Mouse (Mus musculus): ENCODE results near the gene Casz1. TPM values are rescaled to one million over a fixed set of nuclear protein-coding genes. Genes with fewer than 3 reads are reported as not detected.

Casz1 gene
- total RNA-seq, 2 experiments from 2014 or later: 1.1 to 2.5 TPM

- no peak for ATAC-seq (replicated peaks; ENCODE audit: low FRiP score, poor library complexity, severe bottlenecking)
Observed at GRCm38 (mm10) chr4:148837644-148838043, 33.4 kb downstream of the Casz1 start.

- ATAC-seq (replicated peaks; ENCODE audit: low FRiP score, poor library complexity, severe bottlenecking): no peak
Observed at GRCm38 (mm10) chr4:148842302-148842701, 38.1 kb downstream of the Casz1 start.

- no peak for ATAC-seq (replicated peaks; ENCODE audit: low FRiP score, poor library complexity, severe bottlenecking)
Observed at GRCm38 (mm10) chr4:148844921-148845320, 40.7 kb downstream of the Casz1 start.

GRCm38 (mm10) chr4:148846203-148846602 is 42.0 kb downstream of the Casz1 start:
- no peak for ATAC-seq (replicated peaks; ENCODE audit: low FRiP score, poor library complexity, severe bottlenecking)

GRCm38 (mm10) chr4:148846724-148847123 is 42.5 kb downstream of the Casz1 start:
- ATAC-seq (replicated peaks; ENCODE audit: low FRiP score, poor library complexity, severe bottlenecking): no peak

DNA sequence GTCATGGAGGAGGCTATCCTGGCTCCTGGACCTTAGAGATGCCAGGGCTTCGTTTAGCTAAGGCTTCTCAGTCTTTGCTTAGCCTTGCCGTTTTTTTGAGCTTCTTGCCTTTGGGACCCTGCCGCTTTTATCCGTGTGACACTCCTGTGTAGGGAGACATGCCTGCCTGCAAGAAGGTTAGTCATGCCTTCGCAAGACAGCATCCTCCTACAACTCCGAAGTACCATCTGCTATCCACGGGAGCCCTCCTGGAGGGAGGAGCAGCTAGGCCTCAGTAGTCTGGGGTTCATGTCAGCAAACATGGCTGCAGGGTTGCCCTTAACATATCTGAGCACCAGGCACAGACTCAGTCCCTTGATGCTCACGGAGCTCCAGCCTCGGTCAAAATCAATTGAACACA is 43.4 kb downstream of the Casz1 start:
- no peak for ATAC-seq (replicated peaks; ENCODE audit: low FRiP score, poor library complexity, severe bottlenecking)

DNA sequence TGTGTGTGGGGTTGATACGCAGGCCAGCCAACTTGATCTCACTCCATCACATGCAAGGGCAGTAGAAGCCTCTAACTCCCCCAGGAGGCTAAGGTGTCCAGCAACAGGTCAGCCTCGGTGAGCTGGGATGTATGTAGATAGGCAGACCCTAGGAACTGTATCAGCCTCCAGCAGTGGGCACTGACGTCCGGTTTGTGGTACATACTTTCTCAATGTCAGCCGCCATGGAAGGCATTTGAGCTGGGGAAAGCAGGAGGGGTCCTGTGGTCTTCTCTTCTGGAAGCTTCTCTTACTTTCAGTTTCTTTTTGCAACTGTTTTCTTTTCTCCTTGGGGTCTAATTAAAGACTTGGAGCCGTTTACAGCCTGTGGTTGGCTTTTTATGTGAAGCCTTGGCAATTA is 45.2 kb downstream of the Casz1 start:
- no peak for ATAC-seq (replicated peaks; ENCODE audit: low FRiP score, poor library complexity, severe bottlenecking)

DNA sequence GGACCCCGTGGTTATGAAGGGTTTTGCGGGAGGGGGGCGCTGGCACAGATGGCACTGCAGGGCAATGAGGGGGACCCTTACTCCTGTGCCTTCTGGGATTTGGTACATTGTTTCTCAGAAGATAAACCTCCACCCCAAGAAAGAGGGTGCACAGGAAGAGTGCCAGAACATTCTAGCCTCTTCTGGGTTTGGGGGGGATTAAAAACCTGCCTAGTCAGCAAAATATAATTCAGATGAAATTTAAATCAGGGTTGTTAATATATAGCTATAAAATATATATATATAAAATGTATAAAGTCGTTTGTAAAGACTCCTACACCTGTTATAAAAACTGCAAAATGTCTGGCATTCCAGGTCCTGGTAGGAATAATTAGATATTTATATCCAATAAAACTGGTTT is 48.8 kb downstream of the Casz1 start:
- no peak for ATAC-seq (replicated peaks; ENCODE audit: low FRiP score, poor library complexity, severe bottlenecking)

DNA sequence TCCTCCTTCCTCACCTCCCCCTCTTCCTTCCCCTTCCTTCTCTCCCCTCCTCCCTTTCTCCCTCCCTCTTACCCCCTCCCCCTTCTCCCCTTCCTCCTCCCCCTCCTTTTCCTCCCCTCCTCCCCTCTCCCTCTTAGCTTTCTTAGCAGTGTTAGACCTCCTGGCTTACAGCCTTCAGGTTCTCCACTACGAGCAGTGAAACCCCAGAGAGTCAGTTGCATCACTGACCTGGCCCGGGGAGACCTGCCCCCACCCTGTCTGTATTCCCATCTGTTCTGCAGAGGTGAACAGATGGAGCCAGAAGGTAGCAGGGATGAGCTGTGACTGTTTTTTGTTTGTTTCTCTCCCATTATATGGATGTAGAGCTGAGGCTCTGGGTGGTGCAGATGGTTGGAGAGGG is 49.9 kb downstream of the Casz1 start:
- ATAC-seq (replicated peaks; ENCODE audit: low FRiP score, poor library complexity, severe bottlenecking): no peak

DNA sequence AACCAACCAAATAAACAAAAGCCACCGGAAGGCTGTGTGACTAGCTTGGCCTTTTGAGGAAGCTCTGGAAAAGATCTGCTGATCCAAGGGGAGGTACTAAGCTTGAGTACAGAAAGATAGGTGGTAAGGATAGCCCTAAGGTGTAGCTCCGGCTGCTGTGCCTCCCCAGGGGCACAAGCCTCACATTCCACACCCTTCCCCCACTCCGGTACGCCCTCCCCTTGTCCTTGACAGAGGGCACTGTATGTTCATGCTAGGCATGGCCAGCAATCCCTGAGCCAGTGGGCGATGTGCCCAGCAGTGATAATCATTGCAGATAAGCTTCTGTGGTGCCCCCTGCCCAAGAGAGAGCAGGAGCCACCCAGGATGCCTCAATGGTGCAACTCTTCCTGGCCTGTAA is 51.3 kb downstream of the Casz1 start:
- no peak for ATAC-seq (replicated peaks; ENCODE audit: low FRiP score, poor library complexity, severe bottlenecking)

GRCm38 (mm10) chr4:148856216-148856615 is 52.0 kb downstream of the Casz1 start:
- ATAC-seq (replicated peaks; ENCODE audit: low FRiP score, poor library complexity, severe bottlenecking): no peak

GRCm38 (mm10) chr4:148857398-148858084 is 53.3 kb downstream of the Casz1 start:
- no peak for ATAC-seq (replicated peaks; ENCODE audit: low FRiP score, poor library complexity, severe bottlenecking)

- ATAC-seq (replicated peaks; ENCODE audit: low FRiP score, poor library complexity, severe bottlenecking): no peak
Observed at GRCm38 (mm10) chr4:148858194-148858593, 54.0 kb downstream of the Casz1 start.

GRCm38 (mm10) chr4:148859415-148859814 is 55.2 kb downstream of the Casz1 start:
- no peak for ATAC-seq (replicated peaks; ENCODE audit: low FRiP score, poor library complexity, severe bottlenecking)

DNA sequence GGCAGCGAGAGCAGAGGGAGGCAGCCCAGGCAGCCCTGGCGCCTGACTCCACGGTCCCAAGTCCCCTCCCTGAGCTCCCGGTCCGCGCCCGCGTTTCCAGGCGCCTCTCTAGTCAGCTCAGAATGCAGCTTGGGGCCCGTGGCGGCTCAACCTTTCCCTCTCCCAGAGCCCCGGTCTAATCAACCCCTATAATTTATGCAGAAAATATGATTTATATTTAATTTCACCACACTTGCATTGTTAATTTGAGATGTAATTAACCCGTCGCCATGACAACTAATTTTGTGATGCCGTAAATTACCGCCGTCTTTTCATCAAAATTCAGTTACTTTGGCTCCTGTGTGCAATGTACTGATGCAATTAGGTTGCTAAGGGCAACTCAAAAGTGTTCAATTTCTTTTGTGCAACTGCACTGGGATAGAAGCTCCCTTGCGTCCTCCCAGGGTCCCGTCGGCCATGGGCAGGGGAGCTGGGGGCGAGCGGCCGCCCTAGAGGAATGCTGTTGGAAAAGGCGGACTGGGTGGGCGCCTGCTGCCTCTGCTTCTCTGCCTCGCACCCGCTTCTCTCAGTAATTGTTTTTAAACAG is 55.8 kb downstream of the Casz1 start:
- ATAC-seq (replicated peaks; ENCODE audit: low FRiP score, poor library complexity, severe bottlenecking): no peak

DNA sequence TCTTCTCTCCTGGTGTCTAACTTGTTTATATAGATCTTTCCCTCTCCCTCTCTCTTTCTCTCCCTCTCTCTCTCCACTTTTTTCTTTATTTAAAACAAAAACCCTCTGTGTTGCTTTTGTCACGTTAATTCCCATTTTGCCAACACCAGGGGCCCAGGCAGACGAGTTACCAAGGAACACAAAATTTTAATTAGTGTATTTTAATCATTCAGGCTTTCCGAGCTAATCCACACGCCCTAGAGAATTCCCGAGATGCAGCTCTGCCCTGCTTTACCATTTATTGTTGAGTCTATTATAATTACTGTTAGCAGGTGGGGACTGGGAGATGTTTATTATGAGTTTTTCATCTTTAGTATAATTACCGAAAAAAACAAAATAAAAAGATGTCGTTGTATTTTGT is 56.4 kb downstream of the Casz1 start:
- ATAC-seq (replicated peaks; ENCODE audit: low FRiP score, poor library complexity, severe bottlenecking): no peak

DNA sequence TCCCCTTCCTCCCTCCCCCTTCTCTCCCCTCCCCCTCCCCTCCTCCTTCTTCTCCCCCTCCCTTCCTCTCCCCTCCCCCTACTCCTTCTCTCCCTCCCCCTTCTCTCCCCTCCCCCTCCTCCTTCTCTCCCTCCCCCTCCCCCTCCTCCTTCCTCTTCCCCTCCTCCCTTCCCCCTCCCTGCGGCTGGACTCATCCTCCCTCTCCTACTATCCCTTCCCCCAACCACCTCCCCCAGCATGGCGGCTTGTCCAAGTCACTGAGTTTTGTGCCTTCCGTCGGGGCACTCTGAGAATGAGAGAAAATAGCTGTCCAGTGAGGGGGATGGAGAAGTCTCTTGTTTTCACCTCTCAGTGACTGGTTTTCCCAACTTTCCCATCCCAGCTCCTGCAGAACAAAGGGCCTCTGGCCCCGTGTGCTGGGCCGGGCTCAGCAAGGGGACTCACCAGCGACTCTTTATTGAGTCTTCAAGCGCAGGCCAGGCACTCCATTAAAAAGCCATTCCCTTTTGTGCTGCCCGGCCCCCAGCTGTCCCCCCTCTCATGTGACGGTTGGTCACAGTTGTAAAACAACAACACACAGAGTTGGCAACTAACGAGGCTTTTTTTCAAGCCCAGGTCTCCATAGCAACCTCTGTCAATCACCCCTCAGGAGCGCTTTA is 62.7 kb downstream of the Casz1 start:
- ATAC-seq (replicated peaks; ENCODE audit: low FRiP score, poor library complexity, severe bottlenecking): no peak

- ATAC-seq (replicated peaks; ENCODE audit: low FRiP score, poor library complexity, severe bottlenecking): no peak
Observed at GRCm38 (mm10) chr4:148867721-148868397, 63.6 kb downstream of the Casz1 start.

GRCm38 (mm10) chr4:148869566-148869965 is 65.3 kb downstream of the Casz1 start:
- ATAC-seq (replicated peaks; ENCODE audit: low FRiP score, poor library complexity, severe bottlenecking): no peak

GRCm38 (mm10) chr4:148870496-148870895 is 66.3 kb downstream of the Casz1 start:
- ATAC-seq (replicated peaks; ENCODE audit: low FRiP score, poor library complexity, severe bottlenecking): no peak

All from erythroid progenitor cell, adult 5-6 weeks (primary cell).